Mouse (Mus musculus): Measurements from ENCODE around the gene Als2cl.

Als2cl gene

DNA sequence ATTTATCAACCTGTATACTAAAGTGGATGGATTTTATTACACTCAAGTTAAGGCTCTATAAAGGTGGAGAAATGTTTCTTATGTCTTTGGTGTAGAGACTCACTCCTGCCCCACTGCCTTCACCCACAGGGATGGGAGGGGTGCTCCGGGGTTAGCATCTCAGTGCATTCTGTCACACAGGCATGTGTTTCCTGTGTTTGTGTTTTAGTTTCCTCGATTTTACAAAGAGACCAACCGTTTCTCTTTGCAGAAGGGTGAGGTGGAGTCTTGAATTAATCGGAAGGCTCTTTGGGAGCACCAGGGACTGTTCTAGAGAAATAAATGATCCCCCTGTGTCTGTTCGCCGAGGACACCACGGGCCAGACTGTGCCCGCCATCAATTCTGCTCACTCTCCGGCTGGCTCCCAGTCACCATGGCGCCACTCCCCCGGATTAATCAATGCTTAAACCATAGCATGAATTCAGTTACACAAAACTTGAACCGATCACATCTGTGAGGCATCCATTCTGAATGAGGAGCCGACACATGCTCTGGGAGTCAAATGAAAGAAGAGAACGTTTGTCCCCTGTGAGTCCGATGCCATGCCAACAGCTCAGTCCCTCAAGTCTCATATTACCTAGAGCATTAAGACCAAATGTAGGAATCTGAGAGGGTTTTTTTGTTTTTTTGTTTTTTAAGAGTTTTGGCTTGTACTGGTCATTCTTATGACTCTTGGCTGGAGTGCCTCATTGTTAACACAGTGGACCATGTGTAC lies 41.2 kb downstream of the Als2cl start:
- no peak for DNase-seq

DNA sequence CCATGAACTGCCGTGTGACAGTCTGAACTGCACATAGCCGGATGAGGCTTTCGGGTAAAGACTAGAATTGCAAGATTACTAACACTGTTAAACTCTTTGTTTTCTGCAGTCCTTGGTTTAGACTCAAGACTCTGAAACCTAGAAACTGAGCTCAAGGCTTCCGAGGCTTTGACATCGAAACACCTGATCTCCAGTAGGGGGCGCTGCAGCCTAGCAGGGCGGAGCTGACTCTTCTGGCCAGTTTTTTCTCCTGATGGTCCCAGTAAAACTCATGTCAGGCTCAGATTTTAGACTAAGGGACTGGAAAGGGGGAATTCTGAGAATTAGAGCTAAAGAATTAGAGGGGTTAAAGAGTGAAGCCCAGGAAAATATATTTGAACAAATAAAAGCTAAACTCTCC lies 43.1 kb downstream of the Als2cl start:
- peak; percentile 92 to 94 for DNase-seq

DNA sequence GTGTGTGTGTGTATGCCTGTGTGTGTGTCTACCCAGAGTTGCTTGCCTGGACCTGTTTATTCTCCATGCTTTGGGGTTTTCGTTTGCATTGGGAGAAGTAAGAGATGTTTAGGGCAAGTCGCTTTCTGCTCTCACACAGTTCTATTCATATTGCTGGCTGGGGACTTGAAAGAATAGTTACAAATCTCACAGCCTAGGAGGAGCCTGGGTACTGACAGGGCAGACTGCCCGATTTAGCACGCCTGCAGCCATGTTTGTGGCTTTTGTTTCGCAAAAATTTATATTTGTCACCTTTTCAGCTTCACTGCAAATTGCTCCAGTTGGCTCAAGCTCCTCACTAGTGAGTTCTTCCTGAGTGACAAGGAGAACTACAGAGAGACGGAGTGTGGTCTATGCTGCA lies 51.9 kb downstream of the Als2cl start:
- DNase-seq = peak; percentile 39 to 44

DNA sequence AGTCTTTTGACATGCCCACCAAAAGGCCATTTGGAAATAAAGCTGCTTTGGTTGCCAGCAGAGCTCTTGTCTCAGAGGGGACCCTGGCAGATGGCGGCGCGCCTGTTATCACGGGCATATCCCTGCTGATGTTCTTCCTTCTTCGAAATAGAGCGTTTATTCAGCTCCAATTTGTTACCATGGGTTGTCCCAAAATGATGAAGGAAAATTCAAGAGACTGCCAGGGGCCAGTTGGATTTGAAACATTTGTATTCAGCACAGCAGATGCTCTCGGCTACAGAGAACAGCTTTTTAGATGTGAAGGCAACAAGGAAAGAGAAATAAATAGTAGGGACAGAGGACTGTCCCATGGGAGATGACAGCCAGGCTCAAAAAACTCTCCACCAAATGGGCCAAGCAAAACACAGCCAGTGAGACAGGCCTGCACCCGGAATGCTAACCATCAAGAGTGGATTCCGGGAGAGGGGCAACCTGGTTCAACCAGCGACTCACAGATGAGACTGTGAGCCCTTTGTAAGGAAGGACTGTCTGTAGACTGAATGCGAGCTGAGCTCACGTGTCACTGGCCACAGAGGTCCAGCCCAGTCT lies 54.3 kb downstream of the Als2cl start:
- peak; percentile 88 to 92 for DNase-seq

DNA sequence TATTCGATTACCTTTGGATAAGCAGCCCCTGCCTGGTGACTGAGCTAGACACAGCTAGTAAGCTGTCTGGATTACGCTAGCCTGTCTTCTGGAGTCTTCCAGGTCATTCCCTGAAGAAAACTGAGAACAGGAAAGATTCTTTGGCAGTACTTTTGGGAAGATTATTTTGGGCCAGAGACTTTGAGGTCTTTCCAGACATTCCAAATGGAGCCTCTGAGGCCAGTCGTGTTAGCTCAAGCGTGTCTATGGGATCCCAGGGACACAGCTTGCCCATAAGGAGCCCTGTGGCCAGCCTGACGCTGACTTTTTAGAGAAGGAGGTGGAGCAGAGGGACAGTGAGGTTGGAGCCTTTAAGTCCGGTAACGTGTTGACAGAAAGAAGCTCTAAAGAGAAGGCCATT lies 56.3 kb downstream of the Als2cl start:
- DNase-seq = peak in 1 of 2 experiments; percentile 22

DNA sequence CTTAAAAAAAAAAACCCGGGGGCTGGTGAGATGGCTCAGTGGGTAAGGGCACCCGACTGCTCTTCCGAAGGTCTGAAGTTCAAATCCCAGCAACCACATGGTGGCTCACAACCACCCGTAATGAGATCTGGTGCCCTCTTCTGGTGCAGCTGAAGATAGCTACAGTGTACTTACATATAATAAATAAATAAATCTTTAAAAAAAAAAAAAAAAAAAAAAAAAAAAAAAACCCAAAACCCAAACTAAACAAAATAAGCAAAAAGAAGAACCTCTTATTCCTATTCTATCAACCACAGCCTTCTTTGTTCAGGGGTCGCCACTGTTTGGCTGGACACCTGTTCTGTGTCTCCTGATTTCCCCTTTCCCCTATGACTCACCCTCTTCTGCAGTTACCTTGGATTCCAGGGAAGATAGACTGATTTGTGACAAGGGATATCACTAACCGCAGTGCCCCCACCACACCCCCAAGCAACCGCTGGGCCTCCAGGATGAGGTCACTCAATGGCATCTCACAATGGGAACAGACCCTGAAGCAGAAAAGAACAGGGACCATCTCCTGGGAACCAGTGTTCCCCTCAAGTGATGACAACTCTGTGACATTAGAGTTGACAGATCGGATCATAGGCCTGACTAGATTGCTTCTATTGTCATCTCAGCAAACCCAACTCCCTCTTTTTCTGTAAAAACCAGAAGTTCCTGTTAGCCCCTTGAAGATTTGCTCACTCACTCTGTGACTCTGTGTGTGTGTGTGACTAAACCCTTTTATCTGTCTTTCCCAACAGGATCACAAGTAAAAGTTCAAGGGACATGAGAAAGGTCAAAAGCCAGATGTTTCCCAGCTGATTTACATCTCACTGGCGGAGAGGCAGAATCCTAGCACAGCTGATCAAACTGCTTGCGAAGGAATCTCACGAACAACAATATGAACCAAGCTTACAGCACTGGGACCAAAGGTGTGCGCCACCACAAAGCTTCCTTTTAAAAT lies 58.1 kb downstream of the Als2cl start:
- DNase-seq = no peak

DNA sequence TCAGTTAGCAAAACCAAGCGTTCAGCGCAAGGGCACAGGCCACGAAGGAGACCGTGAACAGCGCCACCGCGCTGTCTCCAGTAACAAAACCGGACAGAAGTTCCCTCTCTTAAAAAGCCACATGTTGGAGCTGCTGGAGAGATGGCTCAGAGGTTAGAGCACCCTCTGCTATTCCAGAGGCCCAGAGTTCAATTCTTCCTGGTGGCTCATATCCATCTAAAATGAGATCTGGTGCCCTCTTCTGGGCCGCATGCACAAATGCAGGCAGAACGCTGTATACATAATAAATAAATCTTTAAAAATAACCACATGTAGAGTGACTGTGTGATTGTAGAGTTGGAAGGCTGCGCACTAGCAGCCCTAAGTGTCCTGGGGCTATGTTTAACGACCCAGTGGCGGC lies 64.6 kb downstream of the Als2cl start:
- peak; percentile 44 to 51 for DNase-seq

DNA sequence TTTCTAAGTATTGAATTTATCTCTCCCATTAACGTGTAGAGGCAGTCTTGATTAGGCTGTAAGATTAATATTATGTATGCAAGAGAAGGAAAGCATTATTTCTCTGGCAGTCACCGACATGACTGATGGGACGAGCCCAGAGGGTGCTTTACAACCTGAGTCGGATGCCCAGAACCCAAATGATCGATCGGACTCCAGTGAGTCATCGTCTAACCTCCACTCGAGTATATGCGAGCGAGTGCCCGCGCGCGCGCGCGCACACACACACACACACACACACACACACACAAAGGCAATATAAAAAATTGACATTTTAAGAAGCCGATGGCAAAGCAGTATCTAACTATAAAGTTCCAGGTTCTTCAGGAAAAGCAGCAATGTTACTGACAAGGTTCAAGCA lies 65.7 kb downstream of the Als2cl start:
- DNase-seq = no peak

DNA sequence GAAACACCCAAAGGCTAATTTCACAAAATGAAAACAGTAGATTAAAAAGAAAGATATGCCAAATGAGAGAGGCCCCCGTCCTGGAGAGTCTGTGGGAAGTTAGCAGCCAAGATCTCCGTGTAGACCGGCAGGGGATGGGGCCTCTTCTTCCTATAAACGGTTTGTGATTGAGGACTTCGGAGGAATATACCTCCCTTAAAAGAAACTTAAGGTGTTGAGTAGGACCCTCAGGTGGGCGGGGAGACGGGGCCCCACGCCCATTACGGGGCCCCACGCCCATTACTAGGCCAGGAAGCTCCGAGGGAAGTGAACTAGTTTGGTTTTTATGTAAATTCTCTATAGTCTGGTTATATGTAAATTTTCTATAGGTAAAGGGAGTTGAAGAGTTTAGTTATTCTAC lies 66.3 kb downstream of the Als2cl start, which contains the start of gene Tdgf1:
Gene Tdgf1, minus strand, starts transcription at position 233 of the 400 bp plus-strand sequence.
- no peak for DNase-seq

DNA sequence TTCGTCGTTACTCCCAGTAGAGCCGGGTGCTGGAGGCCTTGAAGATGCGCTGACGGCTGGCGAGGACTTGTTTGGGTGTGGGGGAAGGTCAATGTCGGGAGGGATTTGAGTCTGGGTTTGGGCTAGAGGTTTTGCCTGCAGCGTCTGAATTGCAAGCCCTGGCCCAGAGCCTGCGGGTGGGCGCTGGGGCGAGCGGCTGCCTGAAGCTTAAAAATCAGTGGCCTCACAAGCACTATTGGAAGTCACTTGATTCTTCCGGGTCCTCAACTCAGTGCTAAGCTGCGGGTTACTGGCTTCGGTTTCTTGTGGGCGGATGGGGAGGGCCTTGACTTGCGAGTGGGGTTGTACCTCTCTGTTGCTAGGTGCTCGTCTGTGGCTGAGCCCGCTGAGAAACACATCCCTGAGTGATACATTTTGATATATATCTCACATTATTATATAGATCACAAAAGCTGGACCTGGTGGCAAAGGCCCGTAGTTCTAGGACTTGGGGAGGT lies 66.9 kb downstream of the Als2cl start:
- peak in 1 of 2 experiments; percentile 35 for DNase-seq

DNA sequence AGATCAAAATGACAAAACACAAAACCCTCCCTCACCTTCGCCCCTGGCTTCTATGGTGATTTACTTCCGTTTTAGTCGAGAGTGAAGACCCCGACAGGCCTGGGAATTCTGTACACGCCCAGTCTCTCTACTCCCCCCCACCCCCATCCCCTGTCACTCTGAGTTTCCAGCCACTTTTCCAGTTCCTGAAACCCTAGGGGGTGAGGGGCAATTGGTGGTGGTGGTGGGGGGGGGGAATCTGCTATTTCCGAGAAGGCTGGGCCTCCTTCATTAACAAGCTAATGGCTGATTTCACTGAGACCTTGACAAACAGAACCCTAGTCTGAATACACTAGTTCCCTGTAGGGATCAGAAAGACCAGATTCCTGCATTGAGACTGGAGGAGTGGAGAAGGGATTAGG lies 67.6 kb downstream of the Als2cl start:
- no peak for DNase-seq

DNA sequence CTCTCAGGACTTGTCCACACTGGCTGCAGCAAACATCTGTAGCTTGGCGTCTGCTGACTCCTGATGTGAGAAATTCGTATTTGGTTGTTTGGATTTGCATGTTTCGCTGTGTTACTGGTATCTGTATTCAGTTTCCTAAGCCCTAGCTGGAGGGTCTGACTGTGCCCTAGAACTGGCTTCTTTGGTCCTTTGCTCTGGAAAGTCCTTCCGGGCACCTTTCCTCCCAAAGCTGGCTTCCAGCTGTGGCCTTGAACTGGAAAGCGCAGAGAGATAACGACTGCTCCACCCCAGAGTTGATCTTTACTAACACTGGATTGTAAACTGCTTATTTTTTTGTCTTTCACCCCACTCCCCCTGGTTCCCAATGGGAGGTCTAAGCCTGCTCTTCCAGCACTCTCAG lies 68.2 kb downstream of the Als2cl start:
- DNase-seq = no peak

DNA sequence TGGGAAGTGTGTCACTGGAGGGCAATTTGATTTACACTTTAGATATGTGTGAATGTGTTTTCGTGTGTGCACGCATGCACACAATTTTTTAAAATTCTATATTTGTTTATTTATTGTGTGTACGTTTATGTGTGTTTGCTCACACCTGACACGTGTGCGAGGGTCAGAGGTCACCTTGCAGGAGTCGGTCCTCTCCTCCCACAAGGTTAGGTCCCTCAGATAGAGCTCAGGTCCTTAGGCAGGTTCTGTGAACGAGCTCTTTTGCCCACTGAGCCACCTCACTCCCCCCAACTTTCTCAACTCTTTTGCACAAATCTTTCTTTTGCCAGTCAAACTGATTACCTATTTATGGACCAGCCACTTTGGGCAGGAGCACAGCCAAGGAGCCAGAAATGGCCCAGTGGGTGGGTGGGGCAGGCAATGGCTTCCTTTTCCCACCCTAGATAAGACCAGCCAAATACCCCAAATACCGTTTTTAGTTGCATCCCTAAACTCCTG lies 69.2 kb downstream of the Als2cl start:
- DNase-seq = no peak

DNA sequence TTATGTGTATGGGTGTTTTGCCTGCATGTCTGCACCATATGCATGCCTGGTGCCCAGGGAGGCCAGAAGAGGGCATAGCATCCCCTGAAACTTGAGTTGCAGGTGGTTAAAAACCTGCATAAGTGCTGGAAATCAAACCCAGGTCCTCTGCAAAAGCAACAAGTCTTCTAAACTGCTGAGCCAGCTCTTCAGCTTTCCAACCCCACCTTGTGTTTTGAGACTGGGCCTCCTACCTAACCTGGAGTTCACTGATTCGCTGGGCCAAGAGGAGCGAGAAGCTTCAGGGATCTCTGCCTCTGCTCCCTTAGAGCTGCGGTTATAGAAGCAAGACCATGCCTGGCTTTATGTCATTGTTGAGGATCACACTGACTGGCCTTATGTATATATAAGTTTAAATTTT lies 70.4 kb downstream of the Als2cl start:
- no peak for DNase-seq

All from cerebellum, postnatal 10 days (tissue).